Mouse (Mus musculus) activated CD4-positive, CD25-positive, alpha-beta regulatory T cell, adult 9 weeks (primary cell): ENCODE measurements around the gene Ssbp3. TPM values are rescaled to one million over a fixed set of nuclear protein-coding genes. Genes with fewer than 3 reads are reported as not detected.

Experiments
- polyA plus RNA-seq: library from polyadenylated mRNA; unstranded; fragments of 100-300 nt; shearing (Covaris generic); gene quantifications from one replicate; pipeline ENCODE4 v1.2.1, GENCODE M21; 2017

Gene Ssbp3
- 23.4 TPM for polyA plus RNA-seq

DNA sequence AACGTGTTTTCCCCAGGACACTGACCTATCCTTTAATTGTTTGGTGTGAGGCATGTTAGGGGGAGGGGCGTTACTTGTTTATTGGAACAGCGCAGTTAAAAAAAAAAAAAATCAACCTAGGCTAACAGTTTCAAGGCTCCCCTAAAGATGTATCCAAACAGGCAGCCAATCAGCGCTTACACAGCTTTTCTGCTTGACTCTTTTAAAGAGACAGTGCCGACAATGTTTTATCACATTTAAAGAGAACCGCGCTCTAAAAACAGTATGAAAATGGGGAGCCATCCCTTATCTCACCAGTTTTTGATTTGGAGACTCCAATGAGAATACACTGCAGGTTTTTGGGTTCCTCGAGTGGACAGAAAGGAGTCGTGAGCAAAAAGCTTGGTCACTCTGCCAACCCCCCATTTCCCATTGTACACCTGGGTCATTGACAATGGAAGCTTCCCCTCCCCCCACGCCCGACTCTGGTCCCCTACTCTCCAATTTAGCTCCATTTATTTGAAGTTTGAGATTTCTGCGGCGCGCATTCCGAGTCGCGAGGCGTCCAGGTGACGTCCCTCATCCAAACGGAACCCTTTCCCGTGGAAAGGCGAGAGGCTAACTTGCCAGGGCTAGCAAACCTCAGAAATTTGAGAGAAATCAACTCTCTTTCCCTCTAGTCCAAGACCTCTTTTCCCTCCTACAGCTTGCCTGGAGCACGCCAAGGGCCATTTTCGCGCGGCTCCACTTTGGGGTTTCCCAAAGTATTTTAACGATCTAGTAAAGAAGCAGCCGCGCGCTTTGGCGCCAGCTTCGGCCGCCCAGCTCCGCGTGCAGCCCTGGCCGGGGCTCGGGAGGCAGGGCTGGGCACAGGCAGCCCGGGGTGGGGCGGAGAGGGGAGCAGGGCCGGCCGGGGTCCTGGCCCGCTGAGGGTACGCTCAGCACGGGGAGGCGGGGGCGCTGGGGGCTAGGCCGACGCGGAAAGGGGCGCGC, at the start of gene Ssbp3:
Gene Ssbp3, plus strand, starts transcription at position 501 of the 972 bp plus-strand sequence.

DNA sequence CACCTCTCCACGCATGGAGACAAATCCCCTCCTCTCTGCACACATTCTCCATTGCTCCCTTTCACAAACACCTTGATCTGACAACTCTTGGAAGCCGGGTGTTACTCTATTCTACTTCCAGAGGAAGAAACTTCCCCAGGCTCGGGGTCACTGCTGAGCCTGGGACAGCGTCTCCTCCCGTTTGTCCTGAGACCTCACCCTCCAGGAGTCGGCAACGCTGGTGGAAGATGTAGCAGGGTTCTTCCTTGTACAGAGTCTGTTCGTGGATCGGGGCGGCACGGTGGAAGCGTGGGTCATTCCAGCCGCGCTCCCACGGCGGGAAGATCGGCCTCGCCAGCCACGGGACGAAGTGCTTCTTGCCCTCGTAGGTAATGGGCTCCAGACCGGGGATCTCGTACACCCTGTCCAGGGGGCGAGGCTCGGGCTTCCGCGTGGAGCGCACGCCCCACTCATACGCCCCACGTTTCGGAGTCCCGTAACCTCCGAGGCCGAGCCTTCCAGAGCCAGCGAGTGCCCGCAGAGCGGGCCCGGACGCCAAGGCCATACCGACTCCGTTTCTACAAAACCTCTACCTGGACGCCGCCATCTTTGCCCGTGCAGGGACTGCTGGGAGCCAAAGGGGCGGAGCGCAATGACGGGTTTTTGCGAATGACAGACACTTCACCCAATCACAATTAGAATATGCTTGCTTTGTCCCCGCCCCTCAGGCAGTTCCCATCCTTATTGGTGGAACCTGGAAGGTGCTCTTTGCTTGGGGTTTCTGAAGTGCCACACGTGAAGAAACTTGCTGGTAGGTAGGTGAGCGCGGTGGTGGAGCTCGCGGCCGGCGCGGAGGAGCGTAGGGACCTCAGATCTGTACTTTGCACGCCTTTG, 156.0 kb downstream of the Ssbp3 start, which contains the start of the genes Mrpl37 and Cyb5rl:
Gene Mrpl37, minus strand, starts transcription at position 617 of the 873 bp plus-strand sequence.
Gene Cyb5rl, plus strand, starts transcription at position 737 of the 873 bp plus-strand sequence.

DNA sequence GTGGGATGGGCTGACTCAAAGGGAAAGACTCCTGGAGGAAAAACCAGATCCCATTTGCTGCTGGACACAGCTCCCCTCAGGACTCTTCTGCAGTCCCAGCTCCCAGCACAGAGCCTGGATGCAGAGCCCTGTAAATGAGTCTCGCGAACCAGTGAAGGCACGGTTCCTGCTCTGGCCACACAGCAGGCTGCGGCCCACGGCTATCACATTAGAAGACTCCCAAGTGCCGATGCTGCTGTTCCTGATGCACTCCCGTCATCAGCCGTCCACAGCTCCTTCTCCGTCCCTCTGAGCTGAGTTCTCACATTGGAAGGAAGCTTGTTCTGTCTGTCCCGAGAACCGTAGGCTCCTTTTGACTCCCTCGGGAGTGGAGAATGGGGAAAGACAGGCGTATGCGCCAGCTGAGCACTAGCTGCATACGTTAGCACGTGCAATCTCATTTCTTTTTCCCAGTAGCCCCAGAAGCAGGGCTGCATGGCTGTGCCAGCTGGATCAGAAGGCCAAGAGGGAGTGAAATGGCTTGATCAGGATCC, 186.4 kb downstream of the Ssbp3 start, which contains the start of gene Cdcp2:
Gene Cdcp2, plus strand, starts transcription at position 51 of the 533 bp plus-strand sequence.

Other genes with a start within 250 kb of the Ssbp3 start
- gene Ttc4, start 231.8 kb upstream of the Ssbp3 start, polyA plus RNA-seq: 77.7 TPM
- gene Mroh7, start 179.8 kb upstream of the Ssbp3 start, polyA plus RNA-seq: not detected
- gene Fam151a, start 176.8 kb upstream of the Ssbp3 start, polyA plus RNA-seq: not detected
- 20.2 TPM for gene Acot11, start 105.7 kb upstream of the Ssbp3 start, polyA plus RNA-seq
- 72.2 TPM for gene Mrpl37, start 156.2 kb downstream of the Ssbp3 start, polyA plus RNA-seq
- gene Cyb5rl, start 156.3 kb downstream of the Ssbp3 start, polyA plus RNA-seq: 5.8 TPM
- not detected for gene Cdcp2, start 186.2 kb downstream of the Ssbp3 start, polyA plus RNA-seq